Mouse (Mus musculus): ENCODE measurements around the gene Relch. TPM values are rescaled to one million over a fixed set of nuclear protein-coding genes. Genes with fewer than 3 reads are reported as not detected.

Relch gene
- total and polyA plus RNA-seq, 3 experiments: 29.2 to 41.9 (median 39.0) TPM

DNA sequence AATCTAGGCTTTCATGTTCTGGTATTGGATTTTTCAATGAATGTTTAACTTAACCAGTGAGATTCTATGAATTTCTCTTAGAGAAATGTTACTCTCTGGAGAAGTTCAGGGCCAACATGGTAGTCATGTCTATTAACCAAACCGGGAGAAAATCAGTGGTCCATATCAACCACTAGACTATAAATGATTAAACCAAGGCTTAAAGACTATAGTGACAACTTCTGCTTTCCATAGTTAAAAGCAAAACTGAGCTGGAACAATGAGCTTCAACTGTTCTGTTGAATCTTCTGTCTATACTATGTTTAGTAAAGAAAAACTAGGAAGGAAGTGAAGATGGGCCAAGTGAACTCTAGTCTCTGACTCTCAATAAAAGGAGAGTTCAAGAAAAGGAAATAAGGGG, 82.8 kb downstream of the Relch start:
- Histone ChIP-seq H3K9ac (ENCODE audit: control insufficient read depth, low read depth, low read length, poor library complexity, severe bottlenecking) (no peak overlapping the region), H3K27ac (ENCODE audit: control insufficient read depth, low read depth, low read length) (no peak overlapping the region), H3K4me1 (ENCODE audit: control insufficient read depth in 1 of 2, insufficient read depth in 2 of 2, low read length in 2 of 2) (no peaks in the 10 kb centered on the region), H3K79me2 (ENCODE audit: control insufficient read depth, insufficient read depth, low read length, poor library complexity) (no peaks in the 10 kb centered on the region), H3K27me3 (ENCODE audit: control insufficient read depth in 1 of 2, insufficient read depth in 2 of 2, low read length in 2 of 2) (no peaks in the 10 kb centered on the region), H3K4me3 (ENCODE audit: control insufficient read depth in 1 of 2, insufficient read depth in 1 of 2, low read depth in 2 of 2, low read length in 2 of 2) (no peak overlapping the region), H3K36me3 (ENCODE audit: control insufficient read depth in 1 of 2, insufficient read depth in 2 of 2, low read length in 2 of 2) (peaks cover 16 to 42% of the 10 kb centered on the region in 2 experiments), H3K9me3 (replicated peaks; ENCODE audit: insufficient read depth, low read length) (no peaks in the 10 kb centered on the region)
- DNase-seq (ENCODE audit: low read depth, low spot score): peak; percentile 31
- TF ChIP-seq RCOR1 (IDR thresholded peaks at IDR 0.05; ENCODE audit: low read depth, low read length) (peak; percentile 73), JUND (IDR thresholded peaks at IDR 0.05; ENCODE audit: low read depth, low read length) (no peak)

DNA sequence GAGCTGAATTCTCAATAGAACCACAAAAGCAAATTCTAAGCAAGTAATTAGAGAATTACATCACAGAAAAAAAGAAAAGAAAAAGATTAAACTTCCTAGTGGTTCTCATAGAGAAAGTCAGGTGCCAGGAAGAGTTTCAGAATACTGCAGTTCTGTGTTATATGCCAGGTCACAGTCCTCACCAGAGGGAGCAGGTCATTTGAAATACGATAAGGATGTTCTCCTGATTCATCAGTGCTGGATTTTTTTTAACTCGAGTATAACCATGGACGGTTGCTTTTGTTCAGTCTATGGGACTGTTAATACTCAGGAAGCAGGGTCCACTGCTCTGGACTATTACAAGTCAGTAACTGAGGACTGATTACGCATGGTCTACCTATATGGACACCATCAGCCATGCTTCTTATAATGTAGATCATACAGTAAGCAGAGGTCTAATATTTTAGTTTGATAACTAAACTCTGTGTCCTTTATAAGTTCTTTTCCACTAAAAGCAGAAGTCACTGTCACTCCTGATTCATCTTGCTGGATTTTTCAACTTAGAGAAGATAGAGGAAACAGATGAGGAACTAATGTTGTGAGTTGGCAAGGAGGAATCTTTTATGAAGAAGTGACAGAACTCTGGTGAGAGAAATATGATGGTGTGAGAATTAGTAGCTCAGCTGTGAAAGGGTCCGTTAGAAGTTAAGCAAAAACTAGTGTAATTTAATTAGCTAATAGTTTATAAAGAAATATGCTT, 83.4 kb downstream of the Relch start:
- H3K9ac ChIP-seq (ENCODE audit: control insufficient read depth, low read depth, low read length, poor library complexity, severe bottlenecking): no peak overlapping the region
- no peak overlapping the region for H3K27ac ChIP-seq (ENCODE audit: control insufficient read depth, low read depth, low read length)
- H3K9me3 ChIP-seq (replicated peaks; ENCODE audit: insufficient read depth, low read length): no peaks in the 10 kb centered on the region
- no peaks in the 10 kb centered on the region for H3K4me1 ChIP-seq (ENCODE audit: control insufficient read depth in 1 of 2, insufficient read depth in 2 of 2, low read length in 2 of 2)
- H3K36me3 ChIP-seq (ENCODE audit: control insufficient read depth in 1 of 2, insufficient read depth in 2 of 2, low read length in 2 of 2): peaks cover 17 to 39% of the 10 kb centered on the region in 2 experiments
- DNase-seq (ENCODE audit: low read depth, low spot score): peak; percentile 70
- no peak overlapping the region for H3K4me3 ChIP-seq (ENCODE audit: control insufficient read depth in 1 of 2, insufficient read depth in 1 of 2, low read depth in 2 of 2, low read length in 2 of 2)
- no peaks in the 10 kb centered on the region for H3K79me2 ChIP-seq (ENCODE audit: control insufficient read depth, insufficient read depth, low read length, poor library complexity)
- TF ChIP-seq E2F4 (IDR thresholded peaks at IDR 0.05; ENCODE audit: borderline replicate concordance, low read depth, low read length) (no peak), SMC3 (IDR thresholded peaks at IDR 0.05; ENCODE audit: low read depth, low read length) (0 out of 2 replicates have a peak, but pooled peaks have one; percentile 5), RCOR1 (IDR thresholded peaks at IDR 0.05; ENCODE audit: low read depth, low read length) (peak; percentile 62), ZMIZ1 (IDR thresholded peaks at IDR 0.05; ENCODE audit: low read depth, low read length) (no peak), TBP (IDR thresholded peaks at IDR 0.05; ENCODE audit: low read depth, low read length) (no peak), CTCF (IDR thresholded peaks at IDR 0.05 in 2 of 3, conservative IDR thresholded peaks at IDR 0.05 in 1 of 3; ENCODE audit: control insufficient read depth in 1 of 3, insufficient read depth in 1 of 3, low read depth in 2 of 3, low read length in 3 of 3, poor library complexity in 1 of 3, severe bottlenecking in 1 of 3) (no peak), ZNF384 (IDR thresholded peaks at IDR 0.05; ENCODE audit: low read depth, low read length) (no peak), EP300 (IDR thresholded peaks at IDR 0.05; ENCODE audit: low read depth in 1 of 2, low read length in 2 of 2) (peak in 1 of 2 experiments; percentile 55; a peak in 1 of 4 replicates), POLR2A (IDR thresholded peaks at IDR 0.05; ENCODE audit: control insufficient read depth in 1 of 2, insufficient read depth in 1 of 2, low read depth in 1 of 2, low read length in 2 of 2, poor library complexity in 1 of 2) (no peak), MAFK (IDR thresholded peaks at IDR 0.05; ENCODE audit: borderline replicate concordance, low read depth, low read length) (no peak), KAT2A (conservative IDR thresholded peaks at IDR 0.05; ENCODE audit: low read depth, low read length) (0 out of 2 replicates have a peak, but pooled peaks have one; percentile 14), POLR2AphosphoS5 (IDR thresholded peaks at IDR 0.05; ENCODE audit: borderline replicate concordance, low read depth, low read length) (no peak), USF1 (IDR thresholded peaks at IDR 0.05; ENCODE audit: low read depth, low read length) (no peak), JUND (IDR thresholded peaks at IDR 0.05; ENCODE audit: low read depth, low read length) (no peak), MYC (IDR thresholded peaks at IDR 0.05; ENCODE audit: low read depth, low read length) (no peak), SIN3A (IDR thresholded peaks at IDR 0.05; ENCODE audit: low read length) (peak; percentile 35; the same call in 1 of the 2 replicates), GATA1 (IDR thresholded peaks at IDR 0.05; ENCODE audit: low read depth, low read length) (no peak), MAZ (IDR thresholded peaks at IDR 0.05; ENCODE audit: low read depth, low read length) (no peak), HCFC1 (IDR thresholded peaks at IDR 0.05; ENCODE audit: low read depth, low read length) (no peak), USF2 (IDR thresholded peaks at IDR 0.05; ENCODE audit: borderline replicate concordance in 1 of 2, insufficient read depth in 1 of 2, low read depth in 1 of 2, low read length in 2 of 2) (no peak), TCF12 (IDR thresholded peaks at IDR 0.05; ENCODE audit: low read depth, low read length) (no peak), ZKSCAN1 (IDR thresholded peaks at IDR 0.05; ENCODE audit: low read depth, low read length) (no peak)
- H3K27me3 ChIP-seq (ENCODE audit: control insufficient read depth in 1 of 2, insufficient read depth in 2 of 2, low read length in 2 of 2): no peaks in the 10 kb centered on the region
